Mouse (Mus musculus): ENCODE measurements around the gene Rnf216. TPM values are rescaled to one million over a fixed set of nuclear protein-coding genes. Genes with fewer than 3 reads are reported as not detected.

Gene Rnf216
- polyA plus RNA-seq, 1 experiment, result 12.2 TPM

DNA sequence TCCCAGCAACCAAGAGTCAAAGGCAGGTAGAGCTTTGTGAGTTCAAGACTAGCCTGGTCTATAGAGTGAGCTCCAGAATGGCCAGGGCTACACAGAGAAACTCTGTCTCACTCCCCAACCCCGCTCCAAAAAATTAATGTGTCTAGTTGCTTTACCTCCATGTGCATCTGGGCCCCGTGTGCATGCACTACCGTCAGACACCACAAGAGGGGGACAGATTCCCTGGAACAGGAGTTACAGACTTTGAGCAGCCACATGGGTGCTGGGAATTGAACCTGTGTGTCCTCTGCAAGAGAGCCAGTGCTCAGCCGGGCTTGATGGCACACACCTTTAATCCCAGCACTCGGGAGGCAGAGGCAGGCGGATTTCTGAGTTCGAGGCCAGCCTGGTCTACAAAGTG, 17.5 kb upstream of the Rnf216 start:
- TF ChIP-seq CEBPB (IDR thresholded peaks at IDR 0.05; ENCODE audit: low read depth) (no peak), MYOG (IDR thresholded peaks at IDR 0.05; ENCODE audit: control insufficient read depth, extremely low read depth, insufficient read length) (no peak), CTCF (IDR thresholded peaks at IDR 0.05; ENCODE audit: control insufficient read depth, insufficient read depth, insufficient read length) (no peak), MYOD1 (IDR thresholded peaks at IDR 0.05; ENCODE audit: control insufficient read depth, insufficient read length, low read depth) (no peak), USF1 (IDR thresholded peaks at IDR 0.05; ENCODE audit: low read depth) (no peak), FOSL1 (IDR thresholded peaks at IDR 0.05; ENCODE audit: insufficient read depth, low read length, poor library complexity, severe bottlenecking) (no peak), MAX (IDR thresholded peaks at IDR 0.05) (no peak)
- no peaks in the 10 kb centered on the region for H3K79me3 ChIP-seq (ENCODE audit: low read depth)
- no peak overlapping the region for H3ac ChIP-seq (ENCODE audit: control insufficient read depth, insufficient read length, low read depth)
- no peaks in the 10 kb centered on the region for H3K79me2 ChIP-seq (ENCODE audit: control insufficient read depth, insufficient read depth)
- no peak overlapping the region for H3K4me3 ChIP-seq (ENCODE audit: insufficient read depth, poor library complexity, severe bottlenecking)
- no peaks in the 10 kb centered on the region for H3K27me3 ChIP-seq (ENCODE audit: control insufficient read depth, insufficient read depth, insufficient read length)
- no peaks in the 10 kb centered on the region for H3K36me3 ChIP-seq (ENCODE audit: control insufficient read depth, insufficient read depth)

DNA sequence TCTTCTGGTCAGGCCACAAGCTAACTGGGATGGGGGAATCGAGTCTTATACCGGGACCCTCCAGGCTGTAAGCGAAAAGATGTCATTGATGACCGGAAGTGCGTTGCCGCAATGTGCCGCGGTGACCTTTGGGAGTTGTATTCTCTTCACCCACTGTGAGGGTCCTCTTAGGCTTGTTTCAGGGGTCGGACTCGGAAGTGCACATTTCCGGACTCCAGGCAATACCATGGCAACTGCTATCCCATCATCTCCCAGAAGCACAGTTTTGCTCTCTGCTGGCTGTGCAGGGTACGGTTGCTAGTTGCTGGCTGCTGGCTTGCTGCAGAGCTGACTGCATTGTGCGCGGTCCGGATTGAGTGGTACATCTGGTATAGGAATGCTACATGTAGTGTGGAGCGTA, 16.3 kb upstream of the Rnf216 start:
- no peak for TF ChIP-seq USF1 (IDR thresholded peaks at IDR 0.05; ENCODE audit: low read depth)
- TF ChIP-seq MYOD1 (IDR thresholded peaks at IDR 0.05; ENCODE audit: control insufficient read depth, insufficient read length, low read depth), result no peak
- TF ChIP-seq CEBPB (IDR thresholded peaks at IDR 0.05; ENCODE audit: low read depth), result no peak
- no peak for TF ChIP-seq FOSL1 (IDR thresholded peaks at IDR 0.05; ENCODE audit: insufficient read depth, low read length, poor library complexity, severe bottlenecking)
- no peak for TF ChIP-seq MYOG (IDR thresholded peaks at IDR 0.05; ENCODE audit: control insufficient read depth, extremely low read depth, insufficient read length)
- TF ChIP-seq MAX (IDR thresholded peaks at IDR 0.05), result no peak
- TF ChIP-seq CTCF (IDR thresholded peaks at IDR 0.05; ENCODE audit: control insufficient read depth, insufficient read depth, insufficient read length), result no peak
- Histone ChIP-seq H3K36me3 (ENCODE audit: control insufficient read depth, insufficient read depth) (no peaks in the 10 kb centered on the region), H3K4me3 (ENCODE audit: insufficient read depth, poor library complexity, severe bottlenecking) (no peak overlapping the region), H3ac (ENCODE audit: control insufficient read depth, insufficient read length, low read depth) (no peak overlapping the region), H3K27me3 (ENCODE audit: control insufficient read depth, insufficient read depth, insufficient read length) (peaks cover 3% of the 10 kb centered on the region), H3K79me2 (ENCODE audit: control insufficient read depth, insufficient read depth) (no peaks in the 10 kb centered on the region), H3K79me3 (ENCODE audit: low read depth) (no peaks in the 10 kb centered on the region)

DNA sequence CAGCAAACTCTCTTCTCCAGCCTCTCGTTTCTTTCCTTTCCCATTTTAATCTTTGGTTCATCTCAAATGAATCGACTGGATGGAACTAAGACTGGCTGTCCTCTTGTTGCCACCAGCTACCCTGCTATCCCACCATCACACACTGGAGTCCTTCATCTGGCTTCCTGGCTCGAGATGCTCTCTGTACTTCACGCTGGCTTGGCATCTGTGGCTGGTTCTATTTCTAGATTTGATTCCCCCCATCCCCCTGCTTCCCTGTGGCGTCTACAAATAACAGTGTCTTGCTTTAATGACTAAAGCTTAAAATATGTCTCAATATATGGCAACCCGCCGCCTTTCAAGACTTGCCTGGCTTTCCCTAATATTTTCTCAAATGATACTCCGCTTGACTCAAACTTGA, 15.0 kb upstream of the Rnf216 start:
- no peak for TF ChIP-seq MAX (IDR thresholded peaks at IDR 0.05)
- Histone ChIP-seq H3K79me2 (ENCODE audit: control insufficient read depth, insufficient read depth) (no peaks in the 10 kb centered on the region), H3K36me3 (ENCODE audit: control insufficient read depth, insufficient read depth) (no peaks in the 10 kb centered on the region), H3K27me3 (ENCODE audit: control insufficient read depth, insufficient read depth, insufficient read length) (peaks cover 8% of the 10 kb centered on the region), H3ac (ENCODE audit: control insufficient read depth, insufficient read length, low read depth) (no peak overlapping the region), H3K4me3 (ENCODE audit: insufficient read depth, poor library complexity, severe bottlenecking) (no peak overlapping the region), H3K79me3 (ENCODE audit: low read depth) (no peaks in the 10 kb centered on the region)

DNA sequence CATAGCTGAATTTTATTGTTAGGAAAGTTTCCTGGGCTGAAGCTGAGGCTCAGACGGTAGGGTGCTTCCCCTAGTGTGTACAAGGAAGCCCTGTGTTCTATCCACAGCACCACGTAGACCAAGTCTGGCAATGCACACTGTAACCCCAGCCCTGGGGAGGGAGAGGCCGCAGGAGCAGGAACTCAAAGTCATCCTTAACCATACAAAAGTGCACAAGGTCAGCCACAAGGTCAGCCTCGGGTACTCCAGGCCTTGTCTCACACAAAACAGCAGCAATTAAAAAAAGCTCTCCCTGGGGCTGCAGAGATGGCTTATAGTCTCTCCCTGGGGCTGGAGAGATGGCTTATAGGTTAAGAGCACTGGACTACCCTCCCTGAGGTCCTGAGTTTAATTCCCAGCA, 14.1 kb upstream of the Rnf216 start:
- H3K36me3 ChIP-seq (ENCODE audit: control insufficient read depth, insufficient read depth), result no peaks in the 10 kb centered on the region
- no peaks in the 10 kb centered on the region for H3K79me2 ChIP-seq (ENCODE audit: control insufficient read depth, insufficient read depth)
- peaks cover 8% of the 10 kb centered on the region for H3K27me3 ChIP-seq (ENCODE audit: control insufficient read depth, insufficient read depth, insufficient read length)
- TF ChIP-seq CEBPB (IDR thresholded peaks at IDR 0.05; ENCODE audit: low read depth) (no peak), MYOG (IDR thresholded peaks at IDR 0.05; ENCODE audit: control insufficient read depth, extremely low read depth, insufficient read length) (no peak), CTCF (IDR thresholded peaks at IDR 0.05; ENCODE audit: control insufficient read depth, insufficient read depth, insufficient read length) (no peak), MAX (IDR thresholded peaks at IDR 0.05) (no peak), FOSL1 (IDR thresholded peaks at IDR 0.05; ENCODE audit: insufficient read depth, low read length, poor library complexity, severe bottlenecking) (no peak), USF1 (IDR thresholded peaks at IDR 0.05; ENCODE audit: low read depth) (no peak), MYOD1 (IDR thresholded peaks at IDR 0.05; ENCODE audit: control insufficient read depth, insufficient read length, low read depth) (no peak)
- no peak overlapping the region for H3ac ChIP-seq (ENCODE audit: control insufficient read depth, insufficient read length, low read depth)
- H3K4me3 ChIP-seq (ENCODE audit: insufficient read depth, poor library complexity, severe bottlenecking), result no peak overlapping the region
- no peaks in the 10 kb centered on the region for H3K79me3 ChIP-seq (ENCODE audit: low read depth)

DNA sequence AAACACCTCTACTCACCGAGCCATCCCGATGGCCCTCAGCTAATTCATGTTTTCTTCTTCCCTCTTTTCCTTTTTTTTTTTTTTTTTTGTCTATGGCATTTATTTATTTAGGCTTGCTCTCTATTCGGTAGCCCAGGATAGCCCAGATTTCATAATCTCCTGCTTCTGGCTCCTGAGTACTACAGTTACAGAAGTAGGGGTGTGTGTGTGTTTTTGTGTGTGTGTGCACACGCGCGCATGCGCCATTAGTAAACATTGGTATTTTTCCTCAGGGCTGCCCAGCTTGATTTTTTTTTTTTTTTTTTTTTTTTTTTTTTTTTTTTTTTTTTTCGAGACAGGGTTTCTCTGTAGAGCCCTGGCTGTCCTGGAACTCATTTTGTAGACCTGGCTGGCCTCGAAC, 13.3 kb upstream of the Rnf216 start:
- no peaks in the 10 kb centered on the region for H3K79me2 ChIP-seq (ENCODE audit: control insufficient read depth, insufficient read depth)
- peaks cover 8% of the 10 kb centered on the region for H3K27me3 ChIP-seq (ENCODE audit: control insufficient read depth, insufficient read depth, insufficient read length)
- no peak overlapping the region for H3K4me3 ChIP-seq (ENCODE audit: insufficient read depth, poor library complexity, severe bottlenecking)
- H3K79me3 ChIP-seq (ENCODE audit: low read depth), result no peaks in the 10 kb centered on the region
- no peak overlapping the region for H3ac ChIP-seq (ENCODE audit: control insufficient read depth, insufficient read length, low read depth)
- TF ChIP-seq FOSL1 (IDR thresholded peaks at IDR 0.05; ENCODE audit: insufficient read depth, low read length, poor library complexity, severe bottlenecking) (no peak), CTCF (IDR thresholded peaks at IDR 0.05; ENCODE audit: control insufficient read depth, insufficient read depth, insufficient read length) (no peak), MAX (IDR thresholded peaks at IDR 0.05) (no peak), USF1 (IDR thresholded peaks at IDR 0.05; ENCODE audit: low read depth) (no peak), CEBPB (IDR thresholded peaks at IDR 0.05; ENCODE audit: low read depth) (no peak), MYOG (IDR thresholded peaks at IDR 0.05; ENCODE audit: control insufficient read depth, extremely low read depth, insufficient read length) (no peak), MYOD1 (IDR thresholded peaks at IDR 0.05; ENCODE audit: control insufficient read depth, insufficient read length, low read depth) (no peak)
- no peaks in the 10 kb centered on the region for H3K36me3 ChIP-seq (ENCODE audit: control insufficient read depth, insufficient read depth)

DNA sequence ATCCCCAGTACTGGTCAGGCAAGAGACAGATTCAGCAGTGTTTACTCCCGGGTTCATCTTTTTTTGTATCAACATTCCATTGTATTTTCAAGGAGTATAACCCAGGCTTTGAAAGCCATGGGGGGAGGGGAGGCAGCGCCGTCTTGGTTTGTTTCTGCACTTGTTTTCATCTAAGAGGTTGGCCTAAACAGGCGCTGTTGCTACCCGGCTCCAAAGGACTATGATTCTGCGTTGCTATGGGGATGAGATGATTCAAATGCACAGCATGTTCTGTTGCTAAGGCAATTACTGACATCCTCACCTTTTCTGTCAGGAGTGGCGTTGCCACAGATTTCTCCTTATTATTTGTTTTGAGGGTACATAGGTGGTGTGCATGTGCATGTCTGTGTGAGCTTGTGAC, 12.8 kb upstream of the Rnf216 start:
- Histone ChIP-seq H3K36me3 (ENCODE audit: control insufficient read depth, insufficient read depth) (no peaks in the 10 kb centered on the region), H3K4me3 (ENCODE audit: insufficient read depth, poor library complexity, severe bottlenecking) (no peak overlapping the region), H3K27me3 (ENCODE audit: control insufficient read depth, insufficient read depth, insufficient read length) (peaks cover 8% of the 10 kb centered on the region), H3ac (ENCODE audit: control insufficient read depth, insufficient read length, low read depth) (no peak overlapping the region), H3K79me3 (ENCODE audit: low read depth) (no peaks in the 10 kb centered on the region), H3K79me2 (ENCODE audit: control insufficient read depth, insufficient read depth) (no peaks in the 10 kb centered on the region)
- no peak for TF ChIP-seq MYOG (IDR thresholded peaks at IDR 0.05; ENCODE audit: control insufficient read depth, extremely low read depth, insufficient read length)
- TF ChIP-seq MAX (IDR thresholded peaks at IDR 0.05), result no peak
- no peak for TF ChIP-seq FOSL1 (IDR thresholded peaks at IDR 0.05; ENCODE audit: insufficient read depth, low read length, poor library complexity, severe bottlenecking)

Measured in C2C12 (cell line).